Mouse (Mus musculus) ES-E14 (cell line): ENCODE measurements at regions not wholly inside any gene's neighbourhood (a gene's known extent, or its start where the extent isn't known, plus 50 kb on each side); places are given as distances from the start of the nearest gene placed in this dataset.

ENCODE experiments used
- DNase-seq: peaks from one replicate; pipeline ENCODE4 v3.0.0-alpha.2; 2013; ENCODE audit warnings: low read depth, low spot score
- H3K27ac ChIP-seq: 2 replicates; pipeline ENCODE4 v1.5.1; 2012; ENCODE audit warnings: low read depth, mild to moderate bottlenecking, low read length, moderate library complexity, mixed read lengths; ENCODE audit not compliant: poor library complexity, insufficient read depth, severe bottlenecking
- H3K36me3 ChIP-seq: 2 replicates; pipeline ENCODE4 v1.6.1; 2012; ENCODE audit warnings: mild to moderate bottlenecking, low read length, moderate library complexity, mixed read lengths; ENCODE audit not compliant: control insufficient read depth, poor library complexity, insufficient read depth, severe bottlenecking
- H3K4me1 ChIP-seq, 2 experiments: fragments of 150-350 bp in 1 of 2; sonication (generic) in 1 of 2; 2 replicates each; pipeline ENCODE4 v1.6.1; 2012; ENCODE audit warnings: low read length in 2 of 2, mild to moderate bottlenecking in 1 of 2, mixed read lengths in 1 of 2; ENCODE audit not compliant: control insufficient read depth in 2 of 2, insufficient read depth in 2 of 2, poor library complexity in 1 of 2
- H3K4me3 ChIP-seq, 2 experiments: fragments of 150-350 bp in 1 of 2; sonication (generic) in 1 of 2; 2 replicates each; pipeline ENCODE4 v1.5.1; 2012; ENCODE audit warnings: low read length in 2 of 2, low read depth in 1 of 2, mild to moderate bottlenecking in 1 of 2, mixed read lengths in 1 of 2; ENCODE audit not compliant: insufficient read depth in 1 of 2, poor library complexity in 1 of 2, severe bottlenecking in 1 of 2
- H3K9ac ChIP-seq: 2 replicates; pipeline ENCODE4 v1.6.1; 2012; ENCODE audit warnings: low read depth, mild to moderate bottlenecking, low read length, mixed read lengths; ENCODE audit not compliant: poor library complexity, insufficient read depth, severe bottlenecking
- H3K9me3 ChIP-seq: fragments of 150-350 bp; sonication (generic); 2 replicates; pipeline ENCODE4 v1.6.1; 2012; ENCODE audit warnings: low read depth, mild to moderate bottlenecking, low read length; ENCODE audit not compliant: control insufficient read depth, insufficient read depth
- CHD2 ChIP-seq: IDR thresholded peaks from 2 replicates; pipeline ENCODE4 v1.6.1; 2014; ENCODE audit warnings: mild to moderate bottlenecking, low read depth, low read length, inconsistent platforms
- HCFC1 ChIP-seq: IDR thresholded peaks from 2 replicates; pipeline ENCODE4 v1.6.1; 2012; ENCODE audit warnings: low read length, inconsistent platforms, borderline replicate concordance; ENCODE audit not compliant: insufficient read depth
- MAFK ChIP-seq: IDR thresholded peaks from 2 replicates; pipeline ENCODE4 v1.6.1; 2014; ENCODE audit warnings: mild to moderate bottlenecking, low read depth, low read length, inconsistent platforms; ENCODE audit not compliant: insufficient read depth
- ZC3H11A ChIP-seq: IDR thresholded peaks from 2 replicates; pipeline ENCODE4 v1.6.1; 2012; ENCODE audit warnings: low read depth, mild to moderate bottlenecking, inconsistent platforms, low read length, borderline replicate concordance
- ZNF384 ChIP-seq: IDR thresholded peaks from 2 replicates; pipeline ENCODE4 v1.6.1; 2012; ENCODE audit warnings: low read depth, low read length, inconsistent platforms
- in situ Hi-C, 2 experiments: fragments of 600-800 bp; cut with MboI; formaldehyde crosslinking; loops; one replicate each; pipeline ENCODE4 v1.15.1; 2025; ENCODE audit warnings: low sequenced_read_pairs in 2 of 2, inconsistent platforms in 1 of 2; ENCODE audit not compliant: unreplicated experiment in 2 of 2

DNA sequence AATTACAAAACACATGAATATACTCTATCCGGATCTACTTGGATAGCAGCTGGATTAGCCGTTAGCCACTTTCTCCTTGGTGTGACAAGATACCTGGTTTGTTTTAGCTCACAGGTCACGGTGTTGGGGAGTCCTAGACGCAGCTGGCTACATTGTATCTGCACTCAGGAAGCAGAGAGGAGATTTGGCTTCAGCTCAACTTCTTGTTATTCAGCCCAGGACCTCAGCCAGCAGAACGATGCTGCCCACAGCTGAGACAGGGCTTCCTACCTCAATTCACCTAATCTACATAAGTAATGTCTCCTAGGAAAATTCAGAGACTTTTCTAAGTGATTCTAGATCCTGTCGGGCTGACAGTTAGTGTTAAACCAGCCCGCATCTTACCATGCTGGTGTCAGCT lies 289.4 kb downstream of the 3100002H09Rik start:
- DNase-seq = no peak
- Histone ChIP-seq H3K9me3 (no peaks in the 10 kb centered on the region), H3K4me1 (no peaks in the 10 kb centered on the region; a peak in 1 of 4 replicates), H3K27ac (no peak overlapping the region), H3K4me3 (no peak overlapping the region), H3K36me3 (no peaks in the 10 kb centered on the region), H3K9ac (no peak overlapping the region)
- TF ChIP-seq CHD2 (no peak), HCFC1 (no peak), ZNF384 (no peak), MAFK (no peak), ZC3H11A (no peak)
- in situ Hi-C loops = no loop called here

- Histone ChIP-seq H3K4me3 (no peak overlapping the region), H3K27ac (no peak overlapping the region), H3K9ac (no peak overlapping the region), H3K4me1 (no peaks in the 10 kb centered on the region; a peak in 1 of 4 replicates), H3K36me3 (no peaks in the 10 kb centered on the region), H3K9me3 (no peaks in the 10 kb centered on the region)
- no peak for TF ChIP-seq CHD2
- TF ChIP-seq ZC3H11A = no peak
- TF ChIP-seq MAFK = no peak
- no peak for TF ChIP-seq HCFC1
- no peak for TF ChIP-seq ZNF384
- in situ Hi-C loops = no loop called here
- peak; percentile 35 for DNase-seq
These were observed 293.6 kb downstream of the 3100002H09Rik start for GRCm38 (mm10) chr4:124317042-124317441.

DNA sequence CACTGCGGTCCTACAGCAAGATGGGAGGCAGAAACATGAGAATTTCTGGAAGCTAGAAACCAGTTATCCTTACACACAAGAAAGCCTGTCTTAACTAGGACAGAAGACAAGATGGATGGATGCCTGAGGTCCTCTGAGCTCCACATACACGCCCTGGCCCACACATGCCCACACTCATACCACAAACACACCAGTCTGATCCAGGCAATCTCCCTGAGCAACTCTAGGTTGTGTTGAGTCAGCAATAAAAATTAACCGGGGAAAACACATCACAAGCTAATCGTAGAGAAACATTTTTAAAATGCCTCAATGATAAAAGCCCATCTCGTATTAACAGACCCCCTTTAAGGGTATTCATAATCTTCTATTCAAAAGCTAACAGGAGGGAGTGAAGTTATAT lies 298.9 kb downstream of the 3100002H09Rik start:
- in situ Hi-C loops = no loop called here
- Histone ChIP-seq H3K36me3 (no peaks in the 10 kb centered on the region), H3K9ac (no peak overlapping the region), H3K27ac (no peak overlapping the region), H3K4me1 (no peaks in the 10 kb centered on the region), H3K4me3 (no peak overlapping the region), H3K9me3 (no peaks in the 10 kb centered on the region)
- TF ChIP-seq CHD2 = no peak
- TF ChIP-seq MAFK = peak; percentile 37; the same call in 1 of the 2 replicates
- DNase-seq = no peak

GRCm38 (mm10) chr4:124310594-124310993 lies 300.0 kb downstream of the 3100002H09Rik start:
- H3K4me3 ChIP-seq = no peak overlapping the region
- in situ Hi-C loops = no loop called here
- no peaks in the 10 kb centered on the region for H3K9me3 ChIP-seq
- no peak for DNase-seq
- H3K9ac ChIP-seq = no peak overlapping the region
- no peaks in the 10 kb centered on the region for H3K36me3 ChIP-seq
- no peaks in the 10 kb centered on the region for H3K4me1 ChIP-seq
- H3K27ac ChIP-seq = no peak overlapping the region
- TF ChIP-seq HCFC1 (no peak), CHD2 (no peak), ZNF384 (no peak), MAFK (no peak), ZC3H11A (no peak)

- Histone ChIP-seq H3K9me3 (no peaks in the 10 kb centered on the region), H3K4me1 (no peaks in the 10 kb centered on the region), H3K4me3 (no peak overlapping the region), H3K36me3 (no peaks in the 10 kb centered on the region), H3K27ac (no peak overlapping the region), H3K9ac (no peak overlapping the region)
- no peak for DNase-seq
- in situ Hi-C loops = no loop called here
- TF ChIP-seq ZNF384 (no peak), HCFC1 (no peak), CHD2 (no peak), MAFK (no peak), ZC3H11A (no peak)
These were observed 304.6 kb downstream of the 3100002H09Rik start for GRCm38 (mm10) chr4:124305871-124306555.
